Mouse (Mus musculus) liver, embryonic 12.5 days (tissue): Measurements from ENCODE around the gene Iqsec1. TPM values are rescaled to one million over a fixed set of nuclear protein-coding genes. Genes with fewer than 3 reads are reported as not detected.
A peak's percentile ranks its signal among the peaks of the same experiment; 100 is the strongest.

Source experiments
- ATAC-seq: fragments of 200-750 bp; cut with Nextera tagmentation; 2 replicates; pipeline ENCODE4 v1.8.0; 2017; ENCODE audit warnings: moderate number of reproducible peaks, mild to moderate bottlenecking, moderate library complexity
- H3K27ac ChIP-seq: fragments of 300-500 bp; sonication (generic); 2 replicates; pipeline ENCODE4 v1.5.1; 2016; ENCODE audit warnings: mild to moderate bottlenecking
- H3K27me3 ChIP-seq: fragments of 300-500 bp; sonication (generic); replicated peaks from 2 replicates; pipeline ENCODE4 v1.6.1; 2016; ENCODE audit warnings: mild to moderate bottlenecking, moderate library complexity
- H3K36me3 ChIP-seq: fragments of 300-500 bp; sonication (generic); 2 replicates; pipeline ENCODE4 v1.6.1; 2016; ENCODE audit warnings: mild to moderate bottlenecking, moderate library complexity
- H3K4me1 ChIP-seq: fragments of 300-500 bp; sonication (generic); 2 replicates; pipeline ENCODE4 v1.6.1; 2016
- H3K4me2 ChIP-seq: fragments of 300-500 bp; sonication (generic); 2 replicates; pipeline ENCODE4 v1.6.1; 2016; ENCODE audit warnings: mild to moderate bottlenecking, moderate library complexity
- H3K4me3 ChIP-seq: fragments of 300-500 bp; sonication (generic); 2 replicates; pipeline ENCODE4 v1.5.1; 2016; ENCODE audit warnings: mild to moderate bottlenecking, moderate library complexity
- H3K9ac ChIP-seq: fragments of 300-500 bp; sonication (generic); 2 replicates; pipeline ENCODE4 v1.6.1; 2016; ENCODE audit warnings: mild to moderate bottlenecking, moderate library complexity
- H3K9me3 ChIP-seq: fragments of 300-500 bp; sonication (generic); replicated peaks from 2 replicates; pipeline ENCODE4 v1.6.1; 2016; ENCODE audit warnings: mild to moderate bottlenecking, moderate library complexity
- WGBS: fragments of 180-500 bp; shearing (Covaris S2); methylation state at CpG from one replicate; pipeline ENCODE4 v1.1.7; 2016; ENCODE audit not compliant: insufficient replicate concordance; 5-methylcytosine and 5-hydroxymethylcytosine counted together
- polyA plus RNA-seq: library from polyadenylated mRNA; unstranded; fragments of >200 nt; fragmentation: Nextera tagmentation; extraction: Ambion mirVana; gene quantifications from 2 replicates; pipeline ENCODE4 v1.2.1, GENCODE M21; 2016

The Iqsec1 gene
- polyA plus RNA-seq, 1 experiment from 2014 or later: 3.9 TPM

- H3K4me2 ChIP-seq: no peak overlapping the region
- no peaks in the 10 kb centered on the region for H3K27me3 ChIP-seq
- no peak for ATAC-seq
- no peak overlapping the region for H3K9ac ChIP-seq
- H3K36me3 ChIP-seq: no peaks in the 10 kb centered on the region
- 0 out of 2 replicates have a peak, but pooled peaks cover 10% of the 10 kb centered on the region for H3K4me1 ChIP-seq
- WGBS: 47% methylated on average over 4 of the region's 4 CpGs
- no peak overlapping the region for H3K4me3 ChIP-seq
- no peak overlapping the region for H3K27ac ChIP-seq
- no peaks in the 10 kb centered on the region for H3K9me3 ChIP-seq
Observed at GRCm38 (mm10) chr6:90823322-90823721, 165.2 kb downstream of the Iqsec1 start.

- H3K9ac ChIP-seq: no peak overlapping the region
Observed at GRCm38 (mm10) chr6:90821916-90822602, 166.4 kb downstream of the Iqsec1 start.

GRCm38 (mm10) chr6:90819880-90820279, 168.6 kb downstream of the Iqsec1 start:
- H3K27ac ChIP-seq: no peak overlapping the region
- H3K4me1 ChIP-seq: no peaks in the 10 kb centered on the region
- ATAC-seq: 0 out of 2 replicates have a peak, but pooled peaks have one; percentile 31
- WGBS: 49% methylated on average over 2 of the region's 2 CpGs
- no peaks in the 10 kb centered on the region for H3K9me3 ChIP-seq
- H3K4me2 ChIP-seq: no peak overlapping the region
- no peaks in the 10 kb centered on the region for H3K36me3 ChIP-seq
- no peak overlapping the region for H3K4me3 ChIP-seq
- H3K9ac ChIP-seq: no peak overlapping the region
- peaks cover 7% of the 10 kb centered on the region; the same call in 1 of the 2 replicates for H3K27me3 ChIP-seq

More at GRCm38 (mm10) chr6:90821916-90822602, 166.4 kb downstream of the Iqsec1 start:
- WGBS: 46% methylated on average over 4 of the region's 4 CpGs
- H3K4me3 ChIP-seq: no peak overlapping the region
- no peak for ATAC-seq
- 0 out of 2 replicates have a peak, but pooled peaks cover 10% of the 10 kb centered on the region for H3K4me1 ChIP-seq
- no peaks in the 10 kb centered on the region for H3K9me3 ChIP-seq
- no peak overlapping the region for H3K27ac ChIP-seq
- H3K27me3 ChIP-seq: no peaks in the 10 kb centered on the region
- H3K36me3 ChIP-seq: no peaks in the 10 kb centered on the region
- no peak overlapping the region for H3K4me2 ChIP-seq

GRCm38 (mm10) chr6:90818956-90819355, 169.5 kb downstream of the Iqsec1 start:
- Histone ChIP-seq H3K4me1 (no peaks in the 10 kb centered on the region), H3K36me3 (no peaks in the 10 kb centered on the region), H3K27ac (no peak overlapping the region), H3K9me3 (no peaks in the 10 kb centered on the region), H3K4me2 (no peak overlapping the region), H3K27me3 (peaks cover 11% of the 10 kb centered on the region; the same call in 1 of the 2 replicates), H3K9ac (no peak overlapping the region), H3K4me3 (no peak overlapping the region)
- 0% methylated on average over 1 of the region's 4 CpGs for WGBS
- ATAC-seq: no peak

- no peak overlapping the region for H3K27ac ChIP-seq
- no peak for ATAC-seq
- peaks cover 17% of the 10 kb centered on the region for H3K27me3 ChIP-seq
- 52% methylated on average over 3 of the region's 3 CpGs for WGBS
- no peak overlapping the region for H3K9ac ChIP-seq
- H3K9me3 ChIP-seq: no peaks in the 10 kb centered on the region
- H3K36me3 ChIP-seq: no peaks in the 10 kb centered on the region
- H3K4me2 ChIP-seq: no peak overlapping the region
- no peak overlapping the region for H3K4me3 ChIP-seq
- H3K4me1 ChIP-seq: no peaks in the 10 kb centered on the region
Observed at GRCm38 (mm10) chr6:90816551-90816950, 171.9 kb downstream of the Iqsec1 start.

- Histone ChIP-seq H3K4me3 (no peak overlapping the region), H3K4me1 (no peaks in the 10 kb centered on the region), H3K36me3 (no peaks in the 10 kb centered on the region), H3K9ac (no peak overlapping the region), H3K27me3 (peaks cover 28% of the 10 kb centered on the region), H3K27ac (no peak overlapping the region), H3K4me2 (no peak overlapping the region), H3K9me3 (no peaks in the 10 kb centered on the region)
- WGBS: 38% methylated on average over 3 of the region's 3 CpGs
- no peak for ATAC-seq
Observed at GRCm38 (mm10) chr6:90815341-90815740, 173.1 kb downstream of the Iqsec1 start.

GRCm38 (mm10) chr6:90813526-90813925, 175.0 kb downstream of the Iqsec1 start:
- Histone ChIP-seq H3K9ac (no peak overlapping the region), H3K36me3 (no peaks in the 10 kb centered on the region), H3K27me3 (peaks cover 45% of the 10 kb centered on the region), H3K4me1 (peaks cover 7% of the 10 kb centered on the region), H3K4me3 (no peak overlapping the region), H3K27ac (no peak overlapping the region), H3K9me3 (no peaks in the 10 kb centered on the region), H3K4me2 (no peak overlapping the region)
- no peak for ATAC-seq
- 25% methylated on average over 1 of the region's 1 CpGs for WGBS

- Histone ChIP-seq H3K27me3 (peaks cover 45% of the 10 kb centered on the region), H3K4me2 (no peak overlapping the region), H3K27ac (no peak overlapping the region), H3K4me3 (no peak overlapping the region), H3K4me1 (peaks cover 7% of the 10 kb centered on the region), H3K36me3 (no peaks in the 10 kb centered on the region), H3K9ac (no peak overlapping the region), H3K9me3 (no peaks in the 10 kb centered on the region)
- 64% methylated on average over 8 of the region's 8 CpGs for WGBS
- no peak for ATAC-seq
Observed at GRCm38 (mm10) chr6:90812584-90812983, 175.9 kb downstream of the Iqsec1 start.

- no peak overlapping the region for H3K9ac ChIP-seq
- H3K36me3 ChIP-seq: no peaks in the 10 kb centered on the region
- H3K9me3 ChIP-seq: no peaks in the 10 kb centered on the region
- H3K27ac ChIP-seq: no peak overlapping the region
- ATAC-seq: no peak
- WGBS: 46% methylated on average over 3 of the region's 3 CpGs
- peaks cover 45% of the 10 kb centered on the region for H3K27me3 ChIP-seq
- no peak overlapping the region for H3K4me2 ChIP-seq
- H3K4me3 ChIP-seq: no peak overlapping the region
- peaks cover 7% of the 10 kb centered on the region for H3K4me1 ChIP-seq
Observed at GRCm38 (mm10) chr6:90812072-90812471, 176.4 kb downstream of the Iqsec1 start.

GRCm38 (mm10) chr6:90810576-90810975, 177.9 kb downstream of the Iqsec1 start:
- no peak for ATAC-seq
- WGBS: 29% methylated on average over 1 of the region's 1 CpGs
- Histone ChIP-seq H3K4me3 (no peak overlapping the region), H3K9ac (no peak overlapping the region), H3K4me2 (no peak overlapping the region), H3K9me3 (no peaks in the 10 kb centered on the region), H3K4me1 (peaks cover 7% of the 10 kb centered on the region), H3K36me3 (no peaks in the 10 kb centered on the region), H3K27ac (no peak overlapping the region), H3K27me3 (peaks cover 41% of the 10 kb centered on the region)

- Histone ChIP-seq H3K9ac (no peak overlapping the region), H3K27me3 (peaks cover 38% of the 10 kb centered on the region), H3K36me3 (no peaks in the 10 kb centered on the region), H3K4me2 (no peak overlapping the region), H3K27ac (no peak overlapping the region), H3K9me3 (no peaks in the 10 kb centered on the region), H3K4me3 (no peak overlapping the region), H3K4me1 (peaks cover 7% of the 10 kb centered on the region)
- WGBS: 6% methylated on average over 22 of the region's 22 CpGs
- 0 out of 2 replicates have a peak, but pooled peaks have one; percentile 17 for ATAC-seq
Observed at GRCm38 (mm10) chr6:90809960-90810362, 178.5 kb downstream of the Iqsec1 start.

- peaks cover 7% of the 10 kb centered on the region for H3K4me1 ChIP-seq
- H3K4me2 ChIP-seq: no peak overlapping the region
- no peaks in the 10 kb centered on the region for H3K36me3 ChIP-seq
- H3K27ac ChIP-seq: no peak overlapping the region
- H3K9ac ChIP-seq: no peak overlapping the region
- no peaks in the 10 kb centered on the region for H3K9me3 ChIP-seq
- no peak for ATAC-seq
- no peak overlapping the region for H3K4me3 ChIP-seq
- WGBS: 61% methylated on average over 11 of the region's 11 CpGs
- peaks cover 34% of the 10 kb centered on the region for H3K27me3 ChIP-seq
Observed at GRCm38 (mm10) chr6:90809077-90809840, 179.2 kb downstream of the Iqsec1 start.
